Mouse (Mus musculus): Measurements from ENCODE around the gene Opn1sw. TPM values are rescaled to one million over a fixed set of nuclear protein-coding genes. Genes with fewer than 3 reads are reported as not detected.
A peak's percentile ranks its signal among the peaks of the same experiment; 100 is the strongest.
"Not testable (repeated sequence)": the region's sequence is repeated elsewhere in the genome, so short reads cannot be mapped to it uniquely, and the experiment has no call there.

The Opn1sw gene
- total RNA-seq, 1 experiment from 2014 or later, result not detected

DNA sequence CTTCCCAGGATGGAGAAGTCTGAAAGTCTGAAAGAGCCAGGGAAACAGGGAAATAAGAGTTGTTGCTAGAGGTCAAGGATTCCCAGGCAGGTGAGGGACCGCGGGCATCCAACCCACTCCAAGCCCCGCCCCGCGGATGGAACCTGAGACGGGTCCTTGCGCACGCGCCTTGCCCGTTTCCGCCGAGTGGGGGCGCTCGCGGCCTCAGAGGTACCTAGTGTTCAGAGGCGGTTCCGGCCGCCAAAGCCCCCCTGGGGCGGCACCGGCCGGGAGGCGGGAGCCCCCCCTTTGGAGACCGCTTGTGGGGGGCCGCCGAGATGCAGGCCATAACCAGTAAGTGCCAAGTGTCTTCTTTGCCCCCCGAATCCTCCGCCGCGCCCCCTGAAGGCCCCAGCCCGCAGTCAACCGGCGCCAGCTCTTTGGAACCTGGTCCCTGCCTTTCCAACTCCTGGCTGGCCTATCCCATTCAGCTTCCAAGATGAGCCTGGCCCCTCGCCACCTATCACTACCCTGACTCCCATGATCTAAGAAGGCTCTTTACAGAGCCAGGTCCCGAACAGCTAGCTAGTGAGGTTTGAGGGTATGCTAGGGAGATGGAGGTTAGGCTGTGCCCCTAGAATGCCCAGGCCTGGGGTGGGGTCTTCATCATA, 14.6 kb upstream of the Opn1sw start:
- no peak for ATAC-seq (replicated peaks in 1 of 2; ENCODE audit: insufficient read depth in 1 of 2, low FRiP score in 2 of 2, low TSS enrichment in 1 of 2, low read depth in 1 of 2, poor library complexity in 2 of 2, severe bottlenecking in 2 of 2)

DNA sequence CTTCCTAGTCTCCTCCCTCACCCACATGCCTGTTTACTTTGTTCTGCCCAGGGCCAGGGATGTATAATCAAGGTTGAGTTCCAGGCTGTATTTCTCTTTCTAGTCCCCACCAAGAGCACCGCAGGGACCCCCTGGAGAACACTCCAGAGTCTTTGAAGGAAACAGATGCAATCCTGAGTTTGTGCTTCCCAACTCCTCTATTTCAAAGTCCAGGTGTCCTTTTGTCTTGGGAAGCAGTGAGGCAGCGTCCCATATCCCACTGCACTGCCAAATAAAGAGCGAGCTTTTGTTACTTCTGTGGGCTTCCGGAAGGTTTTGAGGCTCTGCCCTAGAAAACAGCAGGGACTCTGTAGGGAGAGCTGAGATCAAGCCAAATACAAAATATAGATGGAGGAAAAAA, 11.6 kb upstream of the Opn1sw start:
- no peak for ATAC-seq (replicated peaks in 1 of 2; ENCODE audit: insufficient read depth in 1 of 2, low FRiP score in 2 of 2, low TSS enrichment in 1 of 2, low read depth in 1 of 2, poor library complexity in 2 of 2, severe bottlenecking in 2 of 2)

DNA sequence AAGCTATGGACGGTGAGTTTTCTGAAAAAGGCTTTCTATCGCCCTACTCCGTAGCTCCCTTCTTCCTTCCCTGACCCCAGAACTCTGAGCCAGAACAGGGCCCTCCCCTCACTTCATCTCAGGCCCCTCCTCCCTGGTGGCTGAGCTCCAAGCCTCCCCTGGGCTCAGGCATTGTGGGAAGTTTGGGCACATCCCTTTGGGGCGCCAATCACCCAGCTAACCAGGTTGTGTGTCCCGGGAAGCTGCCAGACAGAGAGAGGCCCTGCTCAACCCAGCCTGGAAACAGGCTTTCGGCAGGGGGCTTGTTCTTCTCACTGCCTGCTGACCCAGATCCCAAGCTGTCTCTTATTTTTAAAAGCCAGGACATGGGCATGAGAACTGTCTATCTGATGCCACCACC, 9.3 kb upstream of the Opn1sw start:
- ATAC-seq (replicated peaks in 1 of 2; ENCODE audit: insufficient read depth in 1 of 2, low FRiP score in 2 of 2, low TSS enrichment in 1 of 2, low read depth in 1 of 2, poor library complexity in 2 of 2, severe bottlenecking in 2 of 2), result no peak

DNA sequence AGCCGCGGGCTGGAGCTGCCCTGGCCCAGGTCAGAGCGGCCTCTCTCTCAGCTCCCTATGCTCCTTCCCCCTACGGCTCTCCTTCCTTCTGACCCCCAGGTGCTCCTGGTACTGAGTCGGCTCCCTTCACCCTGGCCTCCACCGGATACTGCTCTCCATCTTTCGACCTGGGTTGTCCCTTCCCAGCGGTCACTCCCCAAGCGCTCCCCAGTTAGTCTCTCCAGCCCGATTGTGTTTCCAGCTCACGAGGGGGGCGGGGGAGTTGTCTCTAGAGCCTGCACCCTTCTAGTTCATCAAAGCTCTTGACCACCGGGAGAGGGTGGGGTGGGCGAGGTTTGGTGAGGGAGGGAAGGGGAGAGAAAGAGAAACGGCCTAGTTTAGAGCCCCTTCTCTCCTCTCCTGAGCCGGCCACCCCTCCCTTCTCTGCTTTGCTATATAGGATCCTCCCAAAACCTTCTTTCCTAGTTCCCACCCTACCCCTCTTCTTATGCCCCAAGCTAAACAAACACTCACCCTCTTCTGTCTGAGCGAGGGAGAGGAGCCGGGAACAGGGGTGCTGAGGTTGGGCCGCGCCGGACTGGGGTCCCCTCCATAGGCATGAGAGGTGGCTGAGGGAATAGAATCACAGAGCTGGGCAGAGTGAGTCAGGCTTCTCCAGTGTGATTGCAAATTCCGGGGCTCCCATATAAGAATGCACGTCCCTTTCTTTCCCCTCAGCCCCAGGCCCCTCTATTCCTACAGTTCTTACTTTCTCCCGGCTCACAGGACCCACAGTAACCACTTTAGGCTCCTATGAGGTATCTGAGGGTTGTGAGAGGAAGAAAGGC, 8.7 kb upstream of the Opn1sw start:
- ATAC-seq (replicated peaks in 1 of 2; ENCODE audit: insufficient read depth in 1 of 2, low FRiP score in 2 of 2, low TSS enrichment in 1 of 2, low read depth in 1 of 2, poor library complexity in 2 of 2, severe bottlenecking in 2 of 2), result 0 out of 4 replicates have a peak, but pooled peaks of 1 of the 2 experiments have one; percentile 20

DNA sequence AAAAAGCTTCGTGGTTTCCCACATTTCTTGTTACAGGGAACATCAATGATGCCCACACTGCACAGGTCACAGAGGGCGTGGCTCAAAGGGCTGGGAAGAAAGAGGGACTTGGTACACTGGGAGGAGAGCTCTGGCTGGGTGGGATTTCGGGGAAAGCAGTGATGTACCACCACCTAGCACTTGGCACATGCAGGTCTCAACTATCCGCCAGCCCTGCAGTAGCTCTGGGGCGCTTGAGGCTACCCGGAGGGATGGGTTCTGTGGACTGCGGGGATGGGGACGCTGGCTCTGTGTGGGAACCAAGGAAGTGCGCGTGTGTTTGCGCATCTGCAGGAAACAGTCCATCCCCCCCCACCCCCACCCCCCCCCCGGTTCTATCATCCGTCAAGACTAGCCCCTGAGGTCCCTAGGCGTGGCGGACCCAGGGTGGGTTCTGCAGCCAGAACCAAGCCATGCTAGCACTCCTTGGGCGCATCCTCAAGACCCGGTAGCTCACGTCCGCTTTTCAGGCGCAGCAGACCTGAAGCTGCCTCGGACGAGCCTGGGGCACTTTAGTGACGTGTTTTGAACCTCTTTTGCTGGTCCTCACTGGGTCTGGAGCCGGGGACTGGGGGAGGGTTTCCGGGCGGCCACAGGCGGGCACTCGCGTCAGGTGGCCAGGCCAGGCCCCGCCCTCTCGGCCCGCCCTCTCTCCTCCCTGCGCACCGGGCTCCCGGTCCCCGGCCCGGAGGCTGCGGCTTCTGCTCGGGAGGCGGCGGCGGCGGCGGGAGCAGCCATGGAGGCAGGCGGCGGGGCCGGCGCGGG, 7.8 kb upstream of the Opn1sw start, which contains the start of gene Ccdc136:
Gene Ccdc136, plus strand, starts transcription at position 400 of the 804 bp plus-strand sequence.
- peak; percentile 22 to 62; a peak in 3 of 4 replicates for ATAC-seq (replicated peaks in 1 of 2; ENCODE audit: insufficient read depth in 1 of 2, low FRiP score in 2 of 2, low TSS enrichment in 1 of 2, low read depth in 1 of 2, poor library complexity in 2 of 2, severe bottlenecking in 2 of 2)

DNA sequence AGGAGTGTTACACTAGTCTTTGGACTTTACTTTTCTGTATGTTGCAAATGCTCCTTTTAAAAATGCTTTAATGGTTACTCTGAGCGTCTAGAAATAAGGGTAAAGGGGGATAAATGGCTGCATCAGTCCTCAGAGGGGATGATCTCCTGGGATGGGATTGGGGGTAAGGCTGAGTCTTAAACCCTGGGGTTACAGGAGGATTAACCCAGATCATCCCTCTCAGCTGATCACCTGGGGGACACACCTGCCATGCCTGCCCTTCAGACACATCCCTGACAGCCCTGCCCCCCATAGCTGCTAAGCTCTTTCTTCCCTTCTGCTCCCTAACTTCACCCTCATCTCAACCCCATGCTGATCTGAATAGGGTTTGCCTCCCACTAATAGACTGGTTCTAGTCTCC, 6.0 kb upstream of the Opn1sw start:
- ATAC-seq (replicated peaks in 1 of 2; ENCODE audit: insufficient read depth in 1 of 2, low FRiP score in 2 of 2, low TSS enrichment in 1 of 2, low read depth in 1 of 2, poor library complexity in 2 of 2, severe bottlenecking in 2 of 2), result no peak

DNA sequence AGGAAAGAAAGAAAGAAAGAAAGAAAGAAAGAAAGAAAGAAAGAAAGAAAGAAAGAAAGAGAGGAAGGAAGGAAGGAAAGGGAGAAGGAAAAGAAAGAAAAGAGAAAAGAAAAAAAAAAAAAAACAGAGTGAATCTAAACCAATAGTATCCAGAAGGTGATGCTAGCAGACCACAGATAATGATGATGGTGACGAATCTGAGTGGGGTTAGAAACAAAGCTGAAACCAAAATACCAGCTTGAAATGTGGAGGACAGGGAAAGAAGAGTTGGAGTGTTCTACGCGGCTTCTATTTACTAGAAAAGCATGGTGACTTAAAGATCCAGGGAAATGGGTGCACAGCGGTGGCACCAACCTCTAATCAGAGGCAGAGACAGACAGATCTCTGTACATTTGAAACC, 3.5 kb upstream of the Opn1sw start:
- no peak for ATAC-seq (replicated peaks in 1 of 2; ENCODE audit: insufficient read depth in 1 of 2, low FRiP score in 2 of 2, low TSS enrichment in 1 of 2, low read depth in 1 of 2, poor library complexity in 2 of 2, severe bottlenecking in 2 of 2)

DNA sequence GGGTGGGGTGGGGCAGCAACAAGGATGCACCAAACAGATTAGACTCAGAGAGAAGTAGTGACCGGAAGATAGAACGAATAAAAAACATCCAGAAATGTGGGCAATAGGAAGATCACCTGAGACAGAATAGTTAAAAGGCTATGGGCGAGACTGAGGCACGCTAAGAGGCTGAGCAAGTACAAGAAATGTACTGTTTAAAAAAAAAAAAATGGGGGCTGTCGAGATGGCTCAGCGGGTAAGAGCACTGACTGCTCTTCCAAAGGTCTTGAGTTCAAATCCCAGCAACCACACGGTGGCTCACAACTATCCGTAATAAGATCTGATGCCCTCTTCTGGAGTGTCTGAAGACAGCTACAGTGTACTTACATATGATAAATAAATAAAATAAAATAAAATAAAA, 3.0 kb upstream of the Opn1sw start:
- not testable (repeated sequence) for ATAC-seq (replicated peaks in 1 of 2; ENCODE audit: insufficient read depth in 1 of 2, low FRiP score in 2 of 2, low TSS enrichment in 1 of 2, low read depth in 1 of 2, poor library complexity in 2 of 2, severe bottlenecking in 2 of 2)

DNA sequence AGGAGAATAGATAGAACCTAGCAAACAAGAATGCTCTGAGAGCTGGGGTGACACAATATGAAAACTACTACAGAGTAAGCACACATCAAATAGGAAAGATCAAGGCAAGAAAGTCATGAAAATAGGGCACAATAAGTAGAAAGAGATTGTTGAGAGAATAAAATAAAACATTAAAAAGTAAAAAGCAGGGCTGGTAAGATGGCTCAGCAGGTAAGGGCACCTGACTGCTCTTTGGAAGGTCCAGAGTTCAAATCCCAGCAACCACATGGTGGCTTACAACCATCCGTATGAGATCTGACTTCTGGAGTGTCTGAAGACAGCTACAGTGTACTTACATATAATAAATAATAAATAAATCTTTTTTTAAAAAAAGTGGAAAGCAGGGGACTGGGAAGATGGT, 2.2 kb upstream of the Opn1sw start:
- not testable (repeated sequence) for ATAC-seq (replicated peaks in 1 of 2; ENCODE audit: insufficient read depth in 1 of 2, low FRiP score in 2 of 2, low TSS enrichment in 1 of 2, low read depth in 1 of 2, poor library complexity in 2 of 2, severe bottlenecking in 2 of 2)

DNA sequence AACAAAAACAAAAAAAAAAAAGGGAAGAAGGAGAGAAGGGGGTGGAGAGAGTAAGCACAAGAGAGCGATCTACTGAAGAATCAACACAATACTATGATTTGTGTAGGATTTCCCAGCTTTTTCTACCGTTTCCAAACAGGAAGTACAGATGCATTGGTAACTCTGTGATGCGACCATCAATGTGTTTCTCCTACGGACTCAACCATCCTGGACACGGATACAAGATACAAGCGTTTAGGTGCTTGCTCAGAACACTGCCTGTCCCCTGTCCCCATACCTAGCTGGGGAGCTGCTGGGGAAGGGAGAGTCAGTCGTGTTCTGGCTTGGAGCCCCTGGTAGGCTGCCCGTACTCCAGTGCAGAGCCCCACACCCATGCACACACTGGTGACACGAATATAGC, 1.2 kb upstream of the Opn1sw start:
- ATAC-seq (replicated peaks in 1 of 2; ENCODE audit: insufficient read depth in 1 of 2, low FRiP score in 2 of 2, low TSS enrichment in 1 of 2, low read depth in 1 of 2, poor library complexity in 2 of 2, severe bottlenecking in 2 of 2), result no peak

DNA sequence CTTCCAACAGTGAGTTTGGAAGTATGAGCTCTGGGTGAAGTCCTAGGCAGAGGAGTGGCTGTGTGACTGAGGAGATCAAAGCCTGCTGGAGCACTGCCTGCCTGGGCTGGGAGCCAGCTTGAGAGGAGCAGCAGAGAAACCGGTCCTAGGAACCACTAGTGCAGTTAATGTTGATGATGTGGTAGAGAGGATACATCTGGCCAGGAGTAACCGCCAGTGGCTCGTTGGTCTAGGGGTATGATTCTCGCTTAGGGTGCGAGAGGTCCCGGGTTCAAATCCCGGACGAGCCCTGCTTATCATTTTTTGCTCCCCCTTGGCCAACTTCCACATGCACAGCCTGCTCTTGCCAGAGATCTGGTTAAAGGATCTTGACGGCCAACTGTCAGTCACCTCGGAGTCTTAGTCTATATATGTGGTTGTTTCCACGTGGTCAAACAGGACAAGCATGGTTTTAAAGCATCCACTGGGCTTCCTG, 375 bp upstream of the Opn1sw start:
- peak; percentile 73 to 75 for ATAC-seq (replicated peaks in 1 of 2; ENCODE audit: insufficient read depth in 1 of 2, low FRiP score in 2 of 2, low TSS enrichment in 1 of 2, low read depth in 1 of 2, poor library complexity in 2 of 2, severe bottlenecking in 2 of 2)

DNA sequence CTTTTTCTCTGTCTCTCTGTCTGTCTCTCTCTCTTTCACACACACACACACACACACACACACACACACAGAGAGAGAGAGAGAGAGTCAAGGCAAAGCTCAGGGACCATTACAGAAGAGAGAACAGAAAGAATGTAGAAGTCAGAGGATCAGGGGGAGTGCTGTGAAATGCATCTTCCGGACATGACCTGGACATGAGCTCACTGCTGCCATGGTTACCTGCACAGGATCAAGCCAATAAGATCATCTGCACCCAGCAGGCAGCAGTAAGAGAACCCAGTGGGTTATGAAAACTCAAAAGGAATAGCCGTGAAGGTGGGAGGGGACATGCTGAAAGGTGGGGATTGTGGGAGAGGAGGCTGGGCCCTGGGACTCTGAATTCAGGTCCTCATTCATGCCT, 5.8 kb downstream of the Opn1sw start:
- ATAC-seq (replicated peaks in 1 of 2; ENCODE audit: insufficient read depth in 1 of 2, low FRiP score in 2 of 2, low TSS enrichment in 1 of 2, low read depth in 1 of 2, poor library complexity in 2 of 2, severe bottlenecking in 2 of 2), result no peak

DNA sequence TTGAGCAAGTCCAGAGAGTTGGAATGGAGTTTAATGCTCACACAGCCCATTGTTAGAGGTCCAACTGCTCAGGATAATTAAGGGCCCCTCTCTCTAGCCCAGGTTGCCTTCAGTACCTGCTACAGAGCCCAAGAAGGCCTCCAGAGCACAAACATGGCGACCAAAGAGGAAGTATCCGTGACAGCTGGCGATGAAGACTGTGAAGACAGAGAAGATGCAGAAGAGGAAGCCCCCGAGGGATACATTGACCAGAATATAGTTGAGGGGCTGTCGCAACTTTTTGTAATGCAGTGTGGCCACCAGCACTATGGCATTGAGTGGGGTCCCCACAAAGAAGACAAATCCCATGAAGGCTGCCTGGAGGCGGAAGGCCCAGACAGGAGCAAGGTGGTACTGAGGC, 8.3 kb downstream of the Opn1sw start:
- ATAC-seq (replicated peaks in 1 of 2; ENCODE audit: insufficient read depth in 1 of 2, low FRiP score in 2 of 2, low TSS enrichment in 1 of 2, low read depth in 1 of 2, poor library complexity in 2 of 2, severe bottlenecking in 2 of 2), result no peak

DNA sequence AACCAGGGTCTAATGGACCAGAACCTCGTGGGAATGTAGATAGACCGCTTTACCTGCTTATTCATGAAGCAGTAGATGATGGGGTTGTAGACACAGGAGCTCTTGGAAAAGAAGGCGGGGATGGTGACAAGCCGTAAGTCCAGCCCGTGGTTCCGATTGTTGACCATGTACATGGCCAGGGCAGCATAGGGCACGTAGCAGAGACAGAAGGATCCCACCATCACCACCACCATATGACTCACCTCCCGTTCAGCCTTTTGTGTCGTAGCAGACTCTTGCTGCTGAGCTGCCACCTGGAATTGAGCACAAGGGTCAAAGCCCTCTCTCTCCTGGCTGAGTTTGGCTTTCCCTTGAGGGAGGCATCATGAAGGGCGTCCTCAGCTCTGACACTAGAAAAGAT, 9.6 kb downstream of the Opn1sw start:
- no peak for ATAC-seq (replicated peaks in 1 of 2; ENCODE audit: insufficient read depth in 1 of 2, low FRiP score in 2 of 2, low TSS enrichment in 1 of 2, low read depth in 1 of 2, poor library complexity in 2 of 2, severe bottlenecking in 2 of 2)

DNA sequence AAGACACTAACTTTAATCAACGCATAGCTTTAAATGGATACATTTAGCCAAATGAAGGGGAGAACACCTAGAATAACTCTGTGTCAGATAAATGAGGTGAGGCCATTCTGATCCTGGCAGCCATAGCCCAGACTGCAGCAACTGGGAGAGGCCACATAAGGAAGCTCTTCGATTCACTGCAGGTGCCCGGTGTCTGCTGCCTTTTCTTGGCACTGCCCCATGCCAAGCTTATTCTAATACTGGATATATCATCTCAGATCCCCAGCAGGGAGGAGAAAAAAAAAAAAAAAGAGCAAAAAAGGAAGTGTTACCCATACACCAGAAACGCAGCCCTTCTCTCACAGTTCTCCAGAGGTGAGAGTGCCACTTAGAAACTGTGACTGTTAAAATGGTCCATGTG, 10.9 kb downstream of the Opn1sw start:
- 0 out of 4 replicates have a peak, but pooled peaks of 1 of the 2 experiments have one; percentile 25 for ATAC-seq (replicated peaks in 1 of 2; ENCODE audit: insufficient read depth in 1 of 2, low FRiP score in 2 of 2, low TSS enrichment in 1 of 2, low read depth in 1 of 2, poor library complexity in 2 of 2, severe bottlenecking in 2 of 2)

DNA sequence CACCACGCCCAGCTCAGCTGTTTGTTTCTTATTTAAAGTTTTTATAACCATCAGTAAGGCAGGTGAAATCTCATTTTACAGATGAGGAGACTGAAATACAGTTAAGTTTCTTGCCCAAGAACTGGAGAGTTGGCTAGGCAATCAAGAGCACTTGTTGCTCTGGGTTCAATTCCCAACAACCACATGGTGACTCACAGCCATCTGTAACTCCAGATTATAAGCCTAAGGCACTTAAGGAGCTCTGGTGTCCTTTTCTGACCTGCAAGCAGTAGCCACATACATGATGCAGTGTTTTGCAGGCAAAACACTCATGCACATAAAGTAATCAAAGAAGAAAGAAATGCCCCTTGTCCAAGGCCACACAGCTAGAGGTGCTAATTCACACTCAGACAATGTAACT, 23.0 kb downstream of the Opn1sw start:
- ATAC-seq (replicated peaks in 1 of 2; ENCODE audit: insufficient read depth in 1 of 2, low FRiP score in 2 of 2, low TSS enrichment in 1 of 2, low read depth in 1 of 2, poor library complexity in 2 of 2, severe bottlenecking in 2 of 2), result no peak

DNA sequence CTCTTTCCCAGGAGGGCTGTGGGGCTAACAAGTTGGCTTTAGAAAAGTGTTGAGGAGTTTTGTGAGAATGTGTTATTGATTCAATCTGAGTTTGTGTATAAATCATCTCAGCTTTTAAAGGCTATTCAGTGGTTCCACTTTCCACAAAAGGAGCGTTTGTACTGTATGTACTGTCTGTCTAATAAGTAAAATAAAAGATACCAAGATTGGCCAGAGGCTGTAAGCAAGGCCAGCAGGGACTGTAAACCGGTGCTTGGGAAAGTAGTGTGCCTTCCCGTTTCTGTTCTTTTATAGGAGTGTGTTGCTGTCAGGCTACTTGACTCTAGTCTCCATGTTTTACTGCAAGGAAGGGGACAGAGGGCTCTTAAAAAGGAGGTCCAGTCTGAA, 25.1 kb downstream of the Opn1sw start:
- ATAC-seq (replicated peaks in 1 of 2; ENCODE audit: insufficient read depth in 1 of 2, low FRiP score in 2 of 2, low TSS enrichment in 1 of 2, low read depth in 1 of 2, poor library complexity in 2 of 2, severe bottlenecking in 2 of 2), result no peak
